In the genomic region with DNA sequence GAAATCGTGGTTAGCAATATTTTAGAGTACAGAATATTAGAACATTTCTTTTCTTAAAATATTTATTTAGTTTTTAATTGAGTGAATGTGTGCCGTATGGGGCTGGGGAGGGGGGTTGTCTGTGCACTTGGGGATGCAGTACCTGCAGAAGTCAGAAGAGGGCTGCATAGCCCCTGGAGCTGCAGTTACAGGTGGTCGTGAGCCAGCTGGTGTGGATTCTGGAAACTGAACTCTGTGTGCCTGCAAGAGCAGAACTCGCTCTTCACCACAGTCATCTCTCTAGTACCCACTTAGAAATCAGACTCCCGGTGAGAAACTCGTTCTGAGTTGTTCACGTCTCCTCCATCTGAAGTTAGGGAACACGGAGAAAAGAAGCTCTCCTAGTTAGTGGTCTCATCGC, we compare ENCODE assay signal across 8 mouse cellular contexts. TPM values are rescaled to one million over a fixed set of nuclear protein-coding genes. Genes with fewer than 3 reads are reported as not detected.
DNase-seq lines count a peak whose midpoint lies in the region; ATAC-seq and TF ChIP-seq lines count a peak whose summit lies in the region.
"Had no signal": no experiment of that assay in that cellular context is flagged by ENCODE, and none has a peak within 500 bp of the region (broad histone marks: within the 10 kb centered on the region; RNA-seq: fewer than 3 reads in every experiment).

No protein-coding gene starts in this region.

- peaks cover 7% of the 10 kb centered on the region; the same call in 1 of the 2 replicates for H3K27me3 ChIP-seq in kidney, embryonic 15.5 days
- H3K27me3 ChIP-seq in MEL (ENCODE audit: control insufficient read depth in 1 of 2, insufficient read depth in 2 of 2, low read length in 2 of 2): no peaks in the 10 kb centered on the region; a peak in 1 of 4 replicates
- no peaks in the 10 kb centered on the region for H3K27me3 ChIP-seq in kidney, adult 2 months (replicated peaks; ENCODE audit: control insufficient read depth, insufficient read depth, low read length)
- H3K27me3 ChIP-seq: stomach, embryonic 15.5 days had no signal

- H3K4me3 ChIP-seq in kidney, embryonic 15.5 days (replicated peaks): no peak overlapping the region
- no peak overlapping the region for H3K4me3 ChIP-seq in MEL (ENCODE audit: control insufficient read depth in 1 of 2, insufficient read depth in 1 of 2, low read depth in 2 of 2, low read length in 2 of 2)
- no peak overlapping the region for H3K4me3 ChIP-seq in kidney, adult 2 months (ENCODE audit: insufficient read depth, low read depth, low read length)
- H3K4me3 ChIP-seq: stomach, embryonic 15.5 days had no signal

- H3K36me3 ChIP-seq in kidney, embryonic 15.5 days: no peaks in the 10 kb centered on the region
- no peaks in the 10 kb centered on the region for H3K36me3 ChIP-seq in MEL (ENCODE audit: control insufficient read depth in 1 of 2, insufficient read depth in 2 of 2, low read length in 2 of 2)
- no peaks in the 10 kb centered on the region for H3K36me3 ChIP-seq in kidney, adult 2 months (ENCODE audit: control insufficient read depth, insufficient read depth, low read length)
- H3K36me3 ChIP-seq: stomach, embryonic 15.5 days had no signal

- H3K9me3 ChIP-seq in kidney, embryonic 15.5 days (replicated peaks): no peaks in the 10 kb centered on the region
- H3K9me3 ChIP-seq in MEL (replicated peaks; ENCODE audit: insufficient read depth, low read length): no peaks in the 10 kb centered on the region
- H3K9me3 ChIP-seq: stomach, embryonic 15.5 days had no signal

- TF ChIP-seq RAD21 in MEL (IDR thresholded peaks at IDR 0.05; ENCODE audit: low read depth, low read length): no peak; the same call in 1 of the 2 replicates

- H3K79me2 ChIP-seq in MEL (ENCODE audit: control insufficient read depth, insufficient read depth, low read length, poor library complexity): no peaks in the 10 kb centered on the region

- 37% methylated on average over 9 of the region's 9 CpGs for WGBS in kidney, embryonic 15.5 days
- 56% methylated on average over 9 of the region's 9 CpGs for WGBS in kidney, adult 2 months

- peaks cover 25% of the 10 kb centered on the region for H3K4me1 ChIP-seq in kidney, embryonic 15.5 days
- H3K4me1 ChIP-seq in MEL (ENCODE audit: control insufficient read depth in 1 of 2, insufficient read depth in 2 of 2, low read length in 2 of 2): no peaks in the 10 kb centered on the region
- no peaks in the 10 kb centered on the region for H3K4me1 ChIP-seq in kidney, adult 2 months (ENCODE audit: control insufficient read depth, insufficient read depth, low read length)

- peak; percentile 54 to 63 for DNase-seq in kidney, postnatal 4 days
- DNase-seq in MEL (ENCODE audit: low read depth, low spot score): no peak
- peak; percentile 59 for DNase-seq in brain, embryonic 14.5 days (ENCODE audit: low read depth)
- DNase-seq in retina, postnatal 1 day: peak; percentile 52
- DNase-seq in ovary, adult 18-20 months (ENCODE audit: low spot score): no peak
- DNase-seq in kidney, adult 2 months: no peak

- ATAC-seq in kidney, embryonic 15.5 days (replicated peaks; ENCODE audit: low FRiP score): no peak

- TF ChIP-seq EP300 in MEL (IDR thresholded peaks at IDR 0.05; ENCODE audit: low read depth in 1 of 2, low read length in 2 of 2): no peak

- H3K27ac ChIP-seq in kidney, embryonic 15.5 days: no peak overlapping the region
- H3K27ac ChIP-seq in MEL (ENCODE audit: control insufficient read depth, low read depth, low read length): no peak overlapping the region
- no peak overlapping the region for H3K27ac ChIP-seq in kidney, adult 2 months (ENCODE audit: insufficient read depth, low read depth, low read length)
- H3K27ac ChIP-seq: stomach, embryonic 15.5 days had no signal

- no peak overlapping the region for H3K4me2 ChIP-seq in kidney, embryonic 15.5 days
- H3K4me2 ChIP-seq: stomach, embryonic 15.5 days had no signal

- TF ChIP-seq CTCF in MEL (IDR thresholded peaks at IDR 0.05 in 2 of 3, conservative IDR thresholded peaks at IDR 0.05 in 1 of 3; ENCODE audit: control insufficient read depth in 1 of 3, insufficient read depth in 1 of 3, low read depth in 2 of 3, low read length in 3 of 3, poor library complexity in 1 of 3, severe bottlenecking in 1 of 3): no peak; a peak in 1 of 6 replicates
- peak; percentile 68 for TF ChIP-seq CTCF in brain, embryonic 14.5 days (IDR thresholded peaks at IDR 0.05; ENCODE audit: borderline replicate concordance, extremely low read depth, insufficient read depth, insufficient read length)
- TF ChIP-seq CTCF in kidney, adult 2 months (conservative IDR thresholded peaks at IDR 0.05; ENCODE audit: insufficient read depth, insufficient read length, low read depth, low read length): no peak

- no peak overlapping the region for H3K9ac ChIP-seq in kidney, embryonic 15.5 days
- no peak overlapping the region for H3K9ac ChIP-seq in MEL (ENCODE audit: control insufficient read depth, low read depth, low read length, poor library complexity, severe bottlenecking)
- H3K9ac ChIP-seq: stomach, embryonic 15.5 days had no signal

- no peak for TF ChIP-seq POLR2A in MEL (IDR thresholded peaks at IDR 0.05; ENCODE audit: control insufficient read depth in 1 of 2, insufficient read depth in 1 of 2, low read depth in 1 of 2, low read length in 2 of 2, poor library complexity in 1 of 2)
- no peak for TF ChIP-seq POLR2A in brain, embryonic 14.5 days (IDR thresholded peaks at IDR 0.05; ENCODE audit: borderline replicate concordance, extremely low read depth, insufficient read depth, insufficient read length, poor library complexity, severe bottlenecking)
- no peak for TF ChIP-seq POLR2A in kidney, adult 2 months (IDR thresholded peaks at IDR 0.05; ENCODE audit: low read depth, low read length)

TF ChIP-seq in MEL, 35 proteins besides CTCF, POLR2A, EP300 and RAD21:
- TF ChIP-seq SMC3 (IDR thresholded peaks at IDR 0.05; ENCODE audit: low read depth, low read length): 0 out of 2 replicates have a peak, but pooled peaks have one; percentile 7
- no peak for TF ChIP-seq TAL1 (IDR thresholded peaks at IDR 0.05; ENCODE audit: low read length)

RNA-seq across cellular contexts. Expression of a gene that starts 2.6 kb away (rescaled TPM):
- 39.8 and 45.3 TPM in 2 replicates for polyA plus RNA-seq in kidney, embryonic 15.5 days (2015; fragmentation: Nextera tagmentation; extraction: Ambion mirVana)
- not detected in 2 replicates for total RNA-seq in MEL (2012; rRNA removed)
- not detected for polyA plus RNA-seq in MEL (2012; ENCODE audit: insufficient read depth in 1 of 2, insufficient read length in 2 of 2, low read depth in 1 of 2, low replicate concordance in 2 of 2, missing spikeins in 1 of 2)
- 8.7 and 11.3 TPM in 2 replicates for polyA plus RNA-seq in brain, embryonic 14.5 days (2012; rRNA removed)
- 39.3 and 48.1 TPM in 2 replicates for polyA plus RNA-seq in kidney, adult 2 months (2012; rRNA removed)

RNA-seq across cellular contexts. Expression of a gene that starts 54.0 kb away (rescaled TPM):
- polyA plus RNA-seq in kidney, embryonic 15.5 days (2015; fragmentation: Nextera tagmentation; extraction: Ambion mirVana): 33.7 and 36.7 TPM in 2 replicates
- 50.8 and 60.8 TPM in 2 replicates for total RNA-seq in MEL (2012; rRNA removed)
- polyA plus RNA-seq in MEL (2012; ENCODE audit: insufficient read depth in 1 of 2, insufficient read length in 2 of 2, low read depth in 1 of 2, low replicate concordance in 2 of 2, missing spikeins in 1 of 2): 10 to 100 TPM in 1 of 2 experiments, not detected in 1; 40.3 TPM
- polyA plus RNA-seq in brain, embryonic 14.5 days (2012; rRNA removed): 21.8 and 22.8 TPM in 2 replicates
- 5.3 and 6.9 TPM in 2 replicates for polyA plus RNA-seq in kidney, adult 2 months (2012; rRNA removed)

RNA-seq across cellular contexts. Expression of a gene that starts 54.0 kb away (rescaled TPM):
- 15.0 and 15.7 TPM in 2 replicates for polyA plus RNA-seq in kidney, embryonic 15.5 days (2015; fragmentation: Nextera tagmentation; extraction: Ambion mirVana)
- 8.1 and 10.4 TPM in 2 replicates for total RNA-seq in MEL (2012; rRNA removed)
- polyA plus RNA-seq in MEL (2012; ENCODE audit: insufficient read depth in 1 of 2, insufficient read length in 2 of 2, low read depth in 1 of 2, low replicate concordance in 2 of 2, missing spikeins in 1 of 2): 10 to 100 TPM in 1 of 2 experiments, not detected in 1; 14.7 TPM
- polyA plus RNA-seq in brain, embryonic 14.5 days (2012; rRNA removed): 77.3 and 90.2 TPM in 2 replicates
- polyA plus RNA-seq in kidney, adult 2 months (2012; rRNA removed): 9.9 and 11.1 TPM in 2 replicates

Comparison
In these comparisons a context has a peak if more than half of its experiments do, and no peak if none do; other contexts are left out.
1. DNase-seq: peak in kidney, postnatal 4 days (2 of 2), brain, embryonic 14.5 days (single experiment) and retina, postnatal 1 day (single experiment); none in MEL (single experiment), ovary, adult 18-20 months (single experiment) and kidney, adult 2 months (single experiment).